Mouse (Mus musculus): ENCODE data around the gene Nova2.
A peak's percentile ranks its signal among the peaks of the same experiment; 100 is the strongest.

Nova2 gene

DNA sequence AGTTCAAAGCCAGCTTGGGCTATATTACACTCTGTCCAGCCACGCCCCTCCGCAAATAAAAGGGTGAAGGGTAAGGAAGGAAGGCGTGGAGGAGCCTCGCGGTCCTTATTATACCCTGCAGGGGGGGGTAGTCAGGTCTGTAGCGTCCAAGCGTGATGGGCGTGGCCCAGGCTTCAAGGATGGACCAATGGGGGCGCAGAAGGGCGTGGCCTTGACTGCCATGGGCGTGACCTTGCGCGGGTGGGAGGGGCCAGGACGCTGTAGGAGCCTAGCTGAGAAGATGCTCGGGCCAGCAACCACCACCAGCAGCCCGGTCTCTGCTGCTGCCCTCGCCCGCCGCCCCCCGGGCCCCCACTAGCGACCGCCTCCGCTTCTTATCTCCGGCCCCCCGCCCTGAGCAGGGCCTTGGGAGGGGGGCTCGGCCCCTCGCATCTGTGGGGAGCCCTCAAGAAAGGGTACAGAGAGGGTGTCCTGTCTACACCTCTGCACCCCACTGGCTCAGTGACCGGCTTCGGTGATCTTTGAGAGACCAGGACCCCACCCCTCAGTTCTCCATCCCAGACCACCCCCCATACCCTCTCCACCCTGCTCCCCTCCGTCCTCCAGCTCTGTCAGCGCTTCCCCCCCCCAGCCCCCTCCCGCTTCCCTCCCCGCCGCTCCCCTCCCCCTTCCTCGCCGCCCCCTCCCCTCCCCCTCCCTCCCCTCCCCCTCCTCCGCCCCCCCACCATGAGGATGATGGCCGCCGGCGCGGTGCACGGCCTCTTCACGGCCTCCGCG is at the start of gene Nova2:
TSS of gene Nova2 (plus strand) at position 727 of the 777 bp plus-strand sequence.
- peak; percentile 99 for DNase-seq (ENCODE audit: low read depth, low spot score)

DNA sequence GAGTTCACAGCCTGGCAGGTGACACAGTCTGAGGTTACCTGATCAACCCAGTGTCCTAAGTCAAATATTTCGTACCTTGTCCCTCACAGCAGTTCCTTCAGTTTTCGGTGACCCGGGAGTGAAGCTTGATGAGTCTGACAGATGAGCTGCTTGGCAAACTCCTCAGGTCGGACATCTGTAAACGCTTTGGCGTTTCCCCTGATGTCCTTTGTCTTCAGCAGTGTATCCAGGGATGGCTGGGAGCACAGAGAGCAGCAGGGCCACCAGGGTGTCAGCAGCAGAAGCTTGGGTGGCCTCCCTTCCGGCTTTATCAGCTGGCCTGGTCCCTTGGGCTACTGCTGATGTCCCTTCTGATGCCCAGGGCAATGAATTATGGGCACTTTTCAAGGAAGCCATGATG is 47.0 kb upstream of the Nova2 start:
- DNase-seq (ENCODE audit: low read depth, low spot score): no peak

DNA sequence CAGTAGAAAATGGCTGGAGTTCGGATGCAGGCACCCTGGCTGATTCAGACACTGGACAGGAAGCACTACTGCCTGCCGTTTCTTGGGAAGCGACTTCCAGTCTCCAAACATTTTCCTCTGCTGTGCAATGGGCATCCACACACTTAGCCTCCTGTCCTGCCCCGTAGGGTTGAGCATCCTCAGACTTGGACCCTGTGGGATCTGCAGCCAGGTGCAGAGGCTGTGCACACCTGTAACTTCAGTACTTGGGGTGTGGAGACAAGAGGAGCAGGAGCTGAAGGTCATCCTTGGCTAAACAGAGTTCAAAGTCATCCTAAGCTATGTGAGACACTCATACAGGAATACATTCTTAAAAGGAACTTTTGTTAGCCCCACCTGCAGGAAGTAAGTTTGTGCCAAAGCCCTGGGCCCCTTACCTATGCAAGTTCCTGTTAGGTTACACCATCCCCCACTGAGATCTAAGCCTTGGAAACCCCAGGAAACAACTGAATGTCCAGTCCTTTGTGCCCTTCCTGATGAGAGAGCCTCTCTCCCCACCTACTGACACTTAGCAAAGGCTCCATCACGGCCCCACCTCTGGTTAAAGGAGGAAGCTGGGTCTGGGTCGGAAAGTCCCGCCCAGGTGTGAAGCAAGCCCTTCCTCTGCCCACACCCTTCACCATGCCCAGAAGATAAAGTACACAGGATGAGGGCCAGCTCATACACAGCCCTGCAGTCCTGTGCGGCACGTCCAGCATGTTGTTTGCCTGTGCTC is 41.5 kb upstream of the Nova2 start:
- DNase-seq (ENCODE audit: low read depth, low spot score): no peak

DNA sequence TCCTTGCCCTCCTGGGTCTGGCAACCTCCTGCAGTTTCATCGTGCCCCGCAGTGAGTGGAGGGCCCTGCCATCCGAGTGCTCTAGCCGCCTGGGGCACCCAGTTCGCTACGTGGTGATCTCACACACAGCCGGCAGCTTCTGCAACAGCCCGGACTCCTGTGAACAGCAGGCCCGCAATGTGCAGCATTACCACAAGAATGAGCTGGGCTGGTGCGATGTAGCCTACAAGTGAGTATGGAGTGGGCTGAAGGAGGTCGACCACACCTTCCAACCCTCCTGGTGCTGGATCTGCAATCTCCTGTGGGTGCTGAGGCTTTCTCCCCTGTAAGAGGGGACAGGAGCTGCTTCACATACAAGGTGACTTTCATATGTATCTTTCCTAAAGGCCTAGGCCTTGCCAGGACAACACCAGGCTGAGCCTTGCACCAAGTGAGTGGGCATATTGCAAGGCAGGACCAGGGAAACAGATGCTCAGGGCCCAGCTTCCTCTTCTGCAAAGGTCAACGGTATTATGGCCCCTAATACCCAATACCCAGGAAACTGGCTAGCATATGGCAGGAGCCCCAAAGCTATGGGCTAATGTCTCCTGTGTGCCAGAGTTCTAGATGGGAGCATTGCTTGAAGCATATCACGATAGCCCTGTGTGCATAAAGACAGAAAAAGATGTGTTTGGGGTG is 40.8 kb upstream of the Nova2 start:
- DNase-seq (ENCODE audit: low read depth, low spot score): no peak

DNA sequence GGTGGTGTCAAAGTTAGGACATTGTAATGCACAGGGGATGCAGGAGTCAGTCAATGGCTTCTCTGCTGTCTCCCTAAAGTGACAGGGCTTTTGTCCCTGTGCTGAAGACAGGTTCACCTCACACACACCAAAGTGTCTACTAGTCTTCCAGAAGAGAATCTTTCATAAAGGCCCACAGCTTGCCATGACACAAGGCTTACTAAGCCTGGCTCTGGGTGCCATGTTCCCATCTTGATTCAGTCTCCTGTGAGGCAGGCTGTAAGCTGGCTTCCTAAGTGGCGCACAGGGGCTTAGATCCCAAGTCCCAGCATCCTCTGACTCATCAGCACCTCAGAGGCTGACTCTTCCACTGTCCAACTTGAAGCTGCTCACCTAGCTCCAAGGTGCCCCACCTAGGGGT is 38.7 kb upstream of the Nova2 start:
- DNase-seq (ENCODE audit: low read depth, low spot score): no peak

- no peak for DNase-seq (ENCODE audit: low read depth, low spot score)
Measured at GRCm38 (mm10) chr7:18890848-18891247, 34.8 kb upstream of the Nova2 start.

DNA sequence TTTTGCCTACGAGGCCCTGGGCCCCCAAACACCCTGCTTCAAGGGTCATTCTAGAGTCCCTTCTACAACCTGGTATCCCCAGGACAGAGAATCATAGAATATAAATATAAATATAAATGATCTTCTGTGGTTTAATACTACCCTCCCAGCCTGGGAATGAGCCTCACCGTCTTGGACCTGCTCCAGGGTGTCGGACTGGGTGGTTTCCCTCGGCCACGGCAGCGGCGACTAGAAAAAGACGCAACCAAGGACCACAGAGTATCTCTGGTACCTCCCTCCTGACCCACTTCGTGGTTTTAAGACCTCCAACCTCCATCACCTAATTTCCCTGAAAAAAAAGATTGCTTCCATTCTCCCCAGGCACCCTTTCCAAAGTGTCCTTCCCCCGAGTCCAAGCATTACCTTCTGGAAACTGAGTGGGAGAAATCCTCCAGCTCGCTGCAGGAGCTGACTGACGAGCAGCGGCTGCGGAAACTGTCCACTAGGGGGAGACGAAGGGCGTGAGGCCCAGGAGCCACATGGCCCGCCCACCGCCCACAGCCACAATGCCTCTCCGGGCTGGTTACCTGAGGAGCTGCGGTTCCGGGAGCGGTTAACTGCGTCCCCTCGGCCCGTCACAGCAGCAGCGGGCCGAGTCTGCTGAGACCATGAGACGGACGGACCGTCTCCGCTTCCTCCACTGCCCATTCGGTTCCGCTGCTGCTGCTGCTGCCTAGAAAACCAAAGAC is 33.7 kb upstream of the Nova2 start:
- DNase-seq (ENCODE audit: low read depth, low spot score): peak; percentile 95

GRCm38 (mm10) chr7:18893009-18893408 is 32.7 kb upstream of the Nova2 start:
- no peak for DNase-seq (ENCODE audit: low read depth, low spot score)

DNA sequence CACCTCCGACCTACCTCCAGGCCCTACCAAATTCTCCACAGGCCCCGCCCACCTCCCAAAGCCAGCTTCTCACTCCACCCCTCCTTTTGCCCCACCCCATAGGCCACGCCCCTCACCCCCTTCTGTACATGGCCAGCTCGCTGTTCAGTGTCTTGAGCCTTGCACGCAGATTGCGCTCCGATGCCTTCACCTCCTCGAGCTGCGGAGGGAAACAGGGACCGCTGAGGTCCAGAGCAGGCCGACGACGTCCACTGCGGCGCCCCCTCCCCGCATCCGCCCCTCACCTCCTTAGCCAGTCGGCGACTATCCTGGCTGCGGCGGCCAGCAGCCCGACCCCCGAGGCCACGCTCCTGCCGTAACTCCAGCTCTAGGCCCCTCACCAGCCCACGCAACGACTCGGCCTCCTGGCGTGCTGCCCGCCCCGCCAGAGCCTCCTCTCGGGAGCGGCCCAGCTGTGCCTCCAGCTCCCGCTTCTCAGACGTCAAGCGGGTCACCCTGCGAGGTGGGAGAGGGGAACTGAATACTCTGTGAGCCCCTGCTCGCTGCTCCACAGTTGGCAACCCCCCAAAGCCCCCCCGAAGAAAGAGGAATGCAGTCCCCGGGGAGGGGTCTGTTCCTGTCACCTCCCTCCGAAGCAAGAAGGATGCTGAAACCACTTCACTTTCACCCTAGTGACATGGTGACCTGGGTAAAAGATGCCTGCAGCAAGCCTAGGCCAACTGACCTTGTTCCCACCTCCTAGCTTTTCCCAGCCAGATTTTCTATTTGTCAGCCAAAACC is 31.8 kb upstream of the Nova2 start:
- DNase-seq (ENCODE audit: low read depth, low spot score): peak; percentile 89

GRCm38 (mm10) chr7:18896536-18896935 is 29.2 kb upstream of the Nova2 start:
- peak; percentile 64 for DNase-seq (ENCODE audit: low read depth, low spot score)

DNA sequence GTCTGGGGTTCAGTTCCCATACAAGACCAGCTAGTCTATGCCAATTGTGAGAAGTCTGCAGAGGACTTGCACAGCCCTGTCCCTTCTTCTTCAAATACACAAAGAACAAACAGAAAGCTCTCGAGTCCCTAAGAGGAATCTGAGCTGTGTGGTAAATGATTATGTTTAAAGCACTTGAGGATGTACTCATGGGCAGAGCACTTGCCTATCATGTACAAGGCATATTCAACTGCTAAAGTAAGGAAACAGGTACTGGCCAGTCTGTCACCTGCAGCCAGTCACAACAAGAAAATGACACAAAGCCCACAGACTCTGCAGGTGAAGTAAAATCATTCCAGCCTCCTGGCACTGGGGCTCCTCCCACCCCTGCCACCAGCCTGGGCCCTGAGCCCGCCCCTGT is 25.2 kb upstream of the Nova2 start:
- no peak for DNase-seq (ENCODE audit: low read depth, low spot score)

DNA sequence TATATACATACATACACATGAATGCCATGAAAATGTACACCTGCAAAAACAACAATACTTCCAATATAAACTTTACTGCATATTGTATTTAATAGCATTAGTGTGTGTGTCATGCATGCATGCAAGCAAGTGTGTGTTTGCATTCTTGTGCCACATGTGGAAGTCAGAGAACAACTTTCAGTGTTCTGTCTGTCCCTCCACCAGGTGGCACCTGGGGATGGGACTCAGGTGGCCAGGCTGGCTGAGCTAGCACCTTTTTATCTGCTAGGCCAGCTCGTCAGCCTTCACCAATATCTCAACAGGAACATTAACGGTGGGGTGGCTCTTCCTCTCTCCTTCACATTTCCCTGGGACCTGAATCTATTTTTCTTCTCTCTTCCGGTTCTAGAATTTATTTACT is 23.2 kb upstream of the Nova2 start:
- DNase-seq (ENCODE audit: low read depth, low spot score): no peak

DNA sequence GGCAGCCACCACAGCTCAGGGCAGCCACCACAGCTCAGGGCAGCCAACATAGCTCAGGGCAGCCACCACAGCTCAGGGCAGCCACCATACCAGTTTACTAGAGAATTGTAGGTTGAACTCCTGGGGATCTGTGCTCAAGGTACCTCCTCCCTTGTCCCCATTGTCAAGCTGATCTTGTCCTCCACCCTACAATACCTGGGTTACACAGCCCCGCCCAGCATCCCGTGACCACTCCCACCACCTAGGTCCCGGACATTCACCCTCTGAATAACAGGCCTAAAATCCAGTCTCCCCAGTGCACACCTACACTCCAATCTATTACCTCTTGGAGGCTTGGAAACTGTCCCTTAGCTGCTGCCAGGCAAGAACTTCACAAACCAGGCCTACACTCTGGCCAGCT is 20.7 kb upstream of the Nova2 start:
- DNase-seq (ENCODE audit: low read depth, low spot score): no peak

DNA sequence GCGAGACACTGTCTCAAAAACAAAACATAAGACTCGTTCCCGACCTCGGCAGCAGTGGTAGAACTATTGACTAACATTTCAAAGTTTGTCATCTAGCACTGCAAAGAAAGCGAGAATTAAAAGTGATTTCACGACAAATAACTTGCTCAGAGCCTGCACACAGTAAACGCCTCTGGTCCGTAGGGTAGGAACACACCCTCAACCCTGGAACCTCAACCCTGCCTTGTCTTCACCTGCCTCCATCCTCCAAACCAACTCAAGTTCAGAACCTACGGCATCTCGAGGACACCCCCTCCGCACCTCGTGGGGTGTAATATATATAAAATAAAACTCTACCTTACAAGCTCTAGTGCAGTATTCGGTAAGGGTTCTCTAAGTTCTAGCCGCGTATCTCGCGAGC is 15.9 kb upstream of the Nova2 start:
- no peak for DNase-seq (ENCODE audit: low read depth, low spot score)

DNA sequence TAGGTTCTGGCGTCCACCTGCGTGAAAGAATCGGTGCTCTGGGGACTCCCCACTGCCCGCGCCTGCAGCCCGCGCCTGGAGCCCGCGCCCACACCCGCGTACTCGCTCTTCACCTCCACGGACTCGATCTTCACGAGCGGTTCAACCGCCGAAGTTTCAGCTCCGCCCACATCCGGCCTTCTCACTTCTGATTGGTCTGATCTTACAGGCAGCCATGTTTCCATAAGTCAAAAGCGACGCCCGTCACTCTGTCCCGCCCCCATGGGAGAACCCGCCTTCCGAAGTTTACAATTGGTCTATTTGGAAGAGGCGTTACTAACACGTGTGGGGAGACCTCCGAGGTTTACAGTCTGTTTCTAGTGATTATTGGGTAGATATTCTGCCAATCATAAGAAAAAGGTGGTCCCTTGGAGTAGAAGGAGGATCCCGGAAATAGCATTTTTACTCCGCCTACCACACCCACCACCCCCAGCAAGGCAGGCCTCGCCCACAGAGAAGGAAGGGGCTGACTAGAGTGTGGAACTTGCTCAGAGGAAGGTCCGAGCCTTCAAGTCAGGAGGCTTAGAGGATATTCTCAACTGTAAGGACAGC is 15.4 kb upstream of the Nova2 start, which contains the start of gene Ccdc61:
TSS of gene Ccdc61 (minus strand) at position 175 of the 591 bp plus-strand sequence.
- DNase-seq (ENCODE audit: low read depth, low spot score): peak; percentile 99

GRCm38 (mm10) chr7:18916254-18916653 is 9.4 kb upstream of the Nova2 start:
- no peak for DNase-seq (ENCODE audit: low read depth, low spot score)

GRCm38 (mm10) chr7:18917931-18918330 is 7.8 kb upstream of the Nova2 start:
- no peak for DNase-seq (ENCODE audit: low read depth, low spot score)

DNA sequence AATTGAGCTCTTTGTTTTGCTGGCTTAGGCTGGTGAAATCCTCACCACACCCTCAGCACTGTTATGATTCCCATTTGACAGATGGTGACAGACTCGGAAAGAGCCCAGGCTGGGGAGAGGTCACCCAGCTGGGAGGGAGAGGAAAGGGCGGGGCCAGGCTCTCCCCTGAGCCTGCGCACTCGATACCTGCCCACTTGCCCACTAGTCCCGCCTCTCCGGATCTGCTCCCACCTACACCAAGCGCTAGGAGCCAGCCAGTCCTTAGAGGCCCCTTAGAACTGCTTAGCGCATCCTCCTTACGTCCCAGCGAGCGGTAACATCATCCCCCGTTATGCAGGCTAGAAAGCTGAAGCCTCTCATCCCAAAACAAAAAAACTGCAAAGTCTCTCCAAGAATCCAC is 4.6 kb upstream of the Nova2 start:
- DNase-seq (ENCODE audit: low read depth, low spot score): peak; percentile 95

DNA sequence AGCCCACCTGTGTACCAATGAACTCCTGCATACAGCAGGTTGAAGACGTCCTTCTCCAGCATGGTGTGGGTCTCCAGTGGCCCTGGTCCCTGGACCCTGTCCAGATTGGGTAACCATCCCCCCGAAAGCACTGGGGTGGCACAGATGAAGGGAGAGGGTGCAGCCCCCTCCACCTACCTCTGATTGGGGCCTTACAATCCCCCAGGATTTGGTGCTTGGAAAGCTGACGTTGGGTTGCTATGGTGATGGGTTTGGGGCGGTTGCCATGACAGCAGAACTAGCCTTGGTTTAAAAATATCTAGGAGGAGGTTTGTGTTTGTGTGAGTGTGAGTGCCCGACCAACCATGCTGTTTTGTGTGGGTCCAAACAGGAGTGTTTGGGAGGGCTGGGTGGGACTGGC is 2.9 kb upstream of the Nova2 start:
- DNase-seq (ENCODE audit: low read depth, low spot score): peak; percentile 96

GRCm38 (mm10) chr7:18923267-18923666 is 2.4 kb upstream of the Nova2 start:
- DNase-seq (ENCODE audit: low read depth, low spot score): no peak
